Mouse (Mus musculus) liver, postnatal 0 days (tissue): ENCODE results near the gene Avil.

ENCODE experiments used
- CTCF ChIP-seq: sonication (generic); IDR thresholded peaks from 2 replicates; pipeline ENCODE4 v1.5.1; 2016; ENCODE audit warnings: antibody characterized with exemption, low read depth
- EP300 ChIP-seq: IDR thresholded peaks from 2 replicates; pipeline ENCODE4 v1.6.1; 2016; ENCODE audit warnings: antibody characterized with exemption, low read depth, mild to moderate bottlenecking

GRCm38 (mm10) chr10:127062503-127062902 lies 62.0 kb downstream of the Avil start:
- no peak for TF ChIP-seq CTCF
- TF ChIP-seq EP300, result no peak
